Mouse (Mus musculus) bone marrow, adult 2 months (tissue): ENCODE results near the gene Magi3.

Experiments
- CTCF ChIP-seq: fragments of 200-500 bp; IDR thresholded peaks from 2 replicates; pipeline ENCODE4 v1.5.1; 2011; ENCODE audit warnings: low read length, control low read depth; ENCODE audit not compliant: control insufficient read depth, insufficient read depth
- POLR2A ChIP-seq: fragments of 200-500 bp; IDR thresholded peaks from 2 replicates; pipeline ENCODE4 v1.6.1; 2011; ENCODE audit warnings: low read depth, mild to moderate bottlenecking, control low read depth, low read length, borderline replicate concordance; ENCODE audit not compliant: control insufficient read depth

DNA sequence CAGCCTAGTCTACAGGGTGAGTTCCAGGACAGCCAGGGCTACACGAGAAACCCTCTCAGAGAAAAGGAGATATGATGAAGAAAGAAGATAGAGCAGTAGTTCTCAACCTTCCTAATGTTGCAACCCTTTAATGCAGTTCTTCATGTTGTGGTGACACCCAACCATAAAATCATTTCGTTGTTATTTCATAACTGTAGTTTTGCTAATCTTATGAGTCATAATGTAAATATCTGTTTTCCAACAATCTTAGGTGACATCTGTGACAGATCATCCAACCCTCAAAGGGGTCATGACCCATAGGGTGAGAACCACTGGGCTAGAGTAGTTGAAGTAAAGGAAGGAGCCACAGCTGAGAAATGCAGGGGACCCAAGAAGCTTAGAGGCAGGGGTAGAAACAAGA, 35.9 kb downstream of the Magi3 start:
- TF ChIP-seq POLR2A (no peak), CTCF (no peak)
